Mouse (Mus musculus): ENCODE data around the gene Htr1d. TPM values are rescaled to one million over a fixed set of nuclear protein-coding genes. Genes with fewer than 3 reads are reported as not detected.

Htr1d gene
- total and polyA plus RNA-seq, 2 experiments from 2014 or later = not detected

DNA sequence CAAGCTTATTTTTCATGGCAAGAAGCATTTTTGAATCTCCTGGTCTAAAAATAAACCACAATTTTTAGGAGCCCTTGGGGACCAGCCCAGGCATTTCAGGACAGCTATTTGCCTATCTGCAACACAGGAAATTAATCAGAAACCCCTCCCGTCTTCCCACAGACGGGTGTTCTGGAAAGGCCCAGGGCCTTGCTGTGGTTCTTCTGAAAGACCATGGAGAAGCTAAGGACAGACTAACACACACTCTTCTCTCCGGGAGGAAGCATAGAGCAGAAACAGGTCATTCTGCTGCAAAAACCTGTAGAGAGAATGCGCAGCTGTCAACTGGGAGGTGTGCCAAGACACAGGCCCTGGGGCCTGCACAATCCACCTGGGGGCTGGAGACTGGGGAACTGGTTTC is 42.9 kb downstream of the Htr1d start:
- 15% methylated on average over 4 of the region's 4 CpGs for WGBS
- peak overlapping the region; percentile 65 for H3K27ac ChIP-seq (ENCODE audit: low read depth)
- TF ChIP-seq CTCF (IDR thresholded peaks at IDR 0.05; ENCODE audit: low read depth) = no peak
- no peak for TF ChIP-seq EP300 (IDR thresholded peaks at IDR 0.05; ENCODE audit: low read depth)
- H3K27me3 ChIP-seq (ENCODE audit: control insufficient read depth, insufficient read depth, low read length) = no peaks in the 10 kb centered on the region
- peak; percentile 31 for DNase-seq (ENCODE audit: low spot score)
- H3K36me3 ChIP-seq (replicated peaks; ENCODE audit: control insufficient read depth, insufficient read depth, low read length) = no peaks in the 10 kb centered on the region
- ATAC-seq (ENCODE audit: insufficient read depth, low read depth) = no peak
- H3K4me1 ChIP-seq (ENCODE audit: control insufficient read depth, insufficient read depth) = peaks cover 16% of the 10 kb centered on the region
- no peaks in the 10 kb centered on the region for H3K9me3 ChIP-seq (replicated peaks; ENCODE audit: control insufficient read depth, low read length)
- H3K9ac ChIP-seq (replicated peaks; ENCODE audit: low read depth, low read length) = no peak overlapping the region; the same call in 1 of the 2 replicates
- H3K4me2 ChIP-seq (ENCODE audit: low read depth, low read length) = no peak overlapping the region
- no peak overlapping the region for H3K4me3 ChIP-seq (ENCODE audit: low read depth, low read length)

DNA sequence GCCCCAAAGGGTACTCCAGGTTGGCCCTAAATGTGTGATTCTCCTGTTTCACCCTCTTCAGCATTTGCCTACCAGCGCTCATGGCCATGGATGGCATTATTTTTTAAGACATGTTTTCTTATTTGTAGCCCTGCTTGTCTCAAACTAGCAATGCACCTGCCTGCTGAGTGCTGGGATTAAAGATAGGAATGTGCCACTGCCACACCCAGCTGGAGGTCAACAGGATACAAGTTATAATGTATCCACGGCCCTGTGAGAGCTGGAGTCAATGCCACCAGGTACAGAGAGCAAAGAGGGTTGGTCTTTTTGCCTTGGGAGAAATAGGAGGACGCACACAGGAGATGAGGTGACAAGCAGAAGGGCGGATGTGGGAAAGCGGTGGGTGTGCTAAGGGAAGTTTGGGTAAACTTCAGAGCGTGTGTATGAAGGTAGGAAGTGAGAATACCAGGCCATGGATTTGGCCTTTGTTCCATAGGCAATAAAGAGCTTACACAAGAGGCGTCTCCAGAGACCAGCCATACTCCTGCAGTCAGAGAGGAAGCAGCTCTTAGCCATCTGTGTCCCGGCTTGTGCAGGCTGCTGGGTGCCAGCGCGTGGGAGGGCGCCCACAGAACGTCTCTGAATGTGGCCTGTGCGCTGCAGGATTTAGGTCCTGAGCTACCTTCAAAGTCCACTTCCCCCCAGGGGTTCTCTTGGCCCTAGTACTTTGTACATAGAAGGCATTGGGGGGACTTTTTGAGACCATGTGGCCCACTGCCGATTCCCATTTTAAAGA is 45.4 kb downstream of the Htr1d start:
- no peaks in the 10 kb centered on the region for H3K9me3 ChIP-seq (replicated peaks; ENCODE audit: control insufficient read depth, low read length)
- WGBS = 72% methylated on average over 14 of the region's 14 CpGs
- no peak for DNase-seq (ENCODE audit: low spot score)
- H3K4me1 ChIP-seq (ENCODE audit: control insufficient read depth, insufficient read depth) = peaks cover 28% of the 10 kb centered on the region
- peak overlapping the region; percentile 69 for H3K4me2 ChIP-seq (ENCODE audit: low read depth, low read length)
- peak overlapping the region; percentile 98 for H3K27ac ChIP-seq (ENCODE audit: low read depth)
- no peak overlapping the region for H3K4me3 ChIP-seq (ENCODE audit: low read depth, low read length)
- ATAC-seq (ENCODE audit: insufficient read depth, low read depth) = no peak
- no peak overlapping the region for H3K9ac ChIP-seq (replicated peaks; ENCODE audit: low read depth, low read length)
- TF ChIP-seq CTCF (IDR thresholded peaks at IDR 0.05; ENCODE audit: low read depth) (no peak), EP300 (IDR thresholded peaks at IDR 0.05; ENCODE audit: low read depth) (no peak)
- no peaks in the 10 kb centered on the region for H3K36me3 ChIP-seq (replicated peaks; ENCODE audit: control insufficient read depth, insufficient read depth, low read length)
- H3K27me3 ChIP-seq (ENCODE audit: control insufficient read depth, insufficient read depth, low read length) = no peaks in the 10 kb centered on the region

GRCm38 (mm10) chr4:136469371-136469903 is 46.1 kb downstream of the Htr1d start, which contains the start of gene Luzp1:
Gene Luzp1, plus strand, starts transcription at chr4:136469761.
- Histone ChIP-seq H3K9me3 (replicated peaks; ENCODE audit: control insufficient read depth, low read length) (no peaks in the 10 kb centered on the region), H3K4me3 (ENCODE audit: low read depth, low read length) (peak within 1 kb of the TSS; percentile 92), H3K4me1 (ENCODE audit: control insufficient read depth, insufficient read depth) (peaks cover 28% of the 10 kb centered on the region), H3K4me2 (ENCODE audit: low read depth, low read length) (peak within 1 kb of the TSS; percentile 69), H3K27ac (ENCODE audit: low read depth) (peak within 1 kb of the TSS; percentile 98), H3K9ac (replicated peaks; ENCODE audit: low read depth, low read length) (peak within 1 kb of the TSS; percentile 96), H3K36me3 (replicated peaks; ENCODE audit: control insufficient read depth, insufficient read depth, low read length) (no peaks in the 10 kb centered on the region), H3K27me3 (ENCODE audit: control insufficient read depth, insufficient read depth, low read length) (no peaks in the 10 kb centered on the region)
- 2% methylated on average over 31 of the region's 36 CpGs for WGBS
- peak; percentile 92 for ATAC-seq (ENCODE audit: insufficient read depth, low read depth)
- TF ChIP-seq EP300 (IDR thresholded peaks at IDR 0.05; ENCODE audit: low read depth) = no peak
- TF ChIP-seq CTCF (IDR thresholded peaks at IDR 0.05; ENCODE audit: low read depth) = no peak
- DNase-seq (ENCODE audit: low spot score) = peak; percentile 91

DNA sequence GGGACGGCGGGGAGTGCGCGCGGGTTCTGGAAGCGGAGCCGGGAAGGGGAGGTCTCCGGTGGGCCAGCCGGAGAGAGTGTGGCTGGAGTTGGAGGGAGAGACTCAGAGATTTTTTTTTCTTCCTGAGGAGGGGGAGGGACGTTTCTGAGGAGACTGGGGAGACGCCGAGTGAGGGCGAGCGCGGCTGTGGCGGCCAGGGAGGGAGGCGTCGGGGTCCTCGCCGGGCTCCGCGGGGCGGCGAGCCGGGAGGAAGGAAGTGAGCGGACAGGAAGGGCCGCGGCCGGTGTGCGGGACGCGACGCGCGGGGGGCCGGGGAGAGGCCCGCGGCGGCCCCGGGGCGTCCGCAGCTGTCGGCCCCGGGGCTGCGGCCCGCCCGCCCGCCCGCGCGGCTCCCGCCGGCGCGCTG is 46.6 kb downstream of the Htr1d start:
- H3K4me2 ChIP-seq (ENCODE audit: low read depth, low read length) = peak overlapping the region; percentile 69
- TF ChIP-seq EP300 (IDR thresholded peaks at IDR 0.05; ENCODE audit: low read depth) (no peak), CTCF (IDR thresholded peaks at IDR 0.05; ENCODE audit: low read depth) (no peak)
- H3K27me3 ChIP-seq (ENCODE audit: control insufficient read depth, insufficient read depth, low read length) = no peaks in the 10 kb centered on the region
- H3K4me1 ChIP-seq (ENCODE audit: control insufficient read depth, insufficient read depth) = peaks cover 28% of the 10 kb centered on the region
- DNase-seq (ENCODE audit: low spot score) (no peak), ATAC-seq (ENCODE audit: insufficient read depth, low read depth) (peak; percentile 65)
- peak overlapping the region; percentile 96 for H3K9ac ChIP-seq (replicated peaks; ENCODE audit: low read depth, low read length)
- H3K27ac ChIP-seq (ENCODE audit: low read depth) = peak overlapping the region; percentile 98
- H3K4me3 ChIP-seq (ENCODE audit: low read depth, low read length) = peak overlapping the region; percentile 92
- 0% methylated on average over 23 of the region's 55 CpGs for whole genome bisulfite sequencing
- H3K36me3 ChIP-seq (replicated peaks; ENCODE audit: control insufficient read depth, insufficient read depth, low read length) = no peaks in the 10 kb centered on the region
- no peaks in the 10 kb centered on the region for H3K9me3 ChIP-seq (replicated peaks; ENCODE audit: control insufficient read depth, low read length)

GRCm38 (mm10) chr4:136470347-136471071 is 47.2 kb downstream of the Htr1d start:
- ATAC-seq (ENCODE audit: insufficient read depth, low read depth) (peak; percentile 31), DNase-seq (ENCODE audit: low spot score) (peak; percentile 57)
- Histone ChIP-seq H3K9me3 (replicated peaks; ENCODE audit: control insufficient read depth, low read length) (no peaks in the 10 kb centered on the region), H3K27me3 (ENCODE audit: control insufficient read depth, insufficient read depth, low read length) (no peaks in the 10 kb centered on the region), H3K4me2 (ENCODE audit: low read depth, low read length) (peak overlapping the region; percentile 69), H3K4me1 (ENCODE audit: control insufficient read depth, insufficient read depth) (peaks cover 28% of the 10 kb centered on the region), H3K27ac (ENCODE audit: low read depth) (peak overlapping the region; percentile 98), H3K4me3 (ENCODE audit: low read depth, low read length) (peak overlapping the region; percentile 92), H3K9ac (replicated peaks; ENCODE audit: low read depth, low read length) (peak overlapping the region; percentile 96), H3K36me3 (replicated peaks; ENCODE audit: control insufficient read depth, insufficient read depth, low read length) (no peaks in the 10 kb centered on the region)
- TF ChIP-seq CTCF (IDR thresholded peaks at IDR 0.05; ENCODE audit: low read depth) (no peak), EP300 (IDR thresholded peaks at IDR 0.05; ENCODE audit: low read depth) (no peak)
- under 1% methylated on average over 49 of the region's 58 CpGs for WGBS
